ENCODE assay signal across 24 mouse cellular contexts in genomic region chr19:3271366-3271765, GRCm38 (mm10). TPM values are rescaled to one million over a fixed set of nuclear protein-coding genes. Genes with fewer than 3 reads are reported as not detected.
A peak's percentile ranks its signal among the peaks of the same experiment; 100 is the strongest.
DNase-seq lines count a peak whose midpoint lies in the region; ATAC-seq lines count a peak whose summit lies in the region.
"Had no signal": no experiment of that assay in that cellular context is flagged by ENCODE, and none has a peak within 500 bp of the region (broad histone marks: within the 10 kb centered on the region; RNA-seq: fewer than 3 reads in every experiment).

No protein-coding gene starts in this region.

- no peak overlapping the region for H3K9ac ChIP-seq in liver, embryonic 11.5 days (ENCODE audit: low read depth, low read length)
- H3K9ac ChIP-seq: hindbrain, embryonic 14.5 days had no signal

- intact Hi-C loops in heart, postnatal 36 days (cut with DNase I): no loop called here

- no peak overlapping the region for H3K4me3 ChIP-seq in liver, embryonic 11.5 days (ENCODE audit: low read depth, low read length)
- H3K4me3 ChIP-seq: forebrain, embryonic 10.5 days; heart, adult 2 months had no signal

- peaks cover 32% of the 10 kb centered on the region for H3K36me3 ChIP-seq in liver, embryonic 11.5 days (ENCODE audit: control insufficient read depth, insufficient read depth, low read length)

- H3K4me2 ChIP-seq in liver, embryonic 11.5 days: no peak overlapping the region
- H3K4me2 ChIP-seq: heart, embryonic 11.5 days; hindbrain, embryonic 14.5 days had no signal

- no peaks in the 10 kb centered on the region for H3K9me3 ChIP-seq in liver, embryonic 11.5 days (ENCODE audit: control insufficient read depth, low read length)
- H3K9me3 ChIP-seq: forebrain, embryonic 10.5 days; G1E had no signal

- no peak overlapping the region for H3K27ac ChIP-seq in liver, embryonic 11.5 days (ENCODE audit: low read depth, low read length)
- H3K27ac ChIP-seq: forebrain, embryonic 10.5 days; heart, adult 2 months; hindbrain, embryonic 14.5 days; hindbrain, postnatal 0 days had no signal

- H3K4me1 ChIP-seq in liver, embryonic 11.5 days (replicated peaks; ENCODE audit: control insufficient read depth, insufficient read depth, low read length): no peaks in the 10 kb centered on the region
- H3K4me1 ChIP-seq: forebrain, embryonic 10.5 days had no signal

- peak; percentile 84 for DNase-seq in heart, adult 11 months
- no peak for DNase-seq in heart, postnatal 36 days
- peak; percentile 25 for DNase-seq in liver, embryonic 11.5 days (ENCODE audit: low spot score)
- no peak for DNase-seq in liver
- DNase-seq in urinary bladder, adult 2 months (ENCODE audit: low spot score): peak; percentile 12
- DNase-seq in urinary bladder, postnatal 36 days (ENCODE audit: low spot score in 2 of 2): no peak
- DNase-seq: adrenal gland, postnatal 10 days; adrenal gland, postnatal 36 days; B cell, adult 2 months; cerebellum, adult 18-20 months; cerebellum, adult 9-10 months; cerebellum, postnatal 14 days; gastrocnemius, postnatal 25 days; heart, postnatal 4 days had no signal

- no peaks in the 10 kb centered on the region for H3K27me3 ChIP-seq in liver, embryonic 11.5 days (replicated peaks; ENCODE audit: control insufficient read depth, insufficient read depth, low read length)
- H3K27me3 ChIP-seq: CH12.LX, Patski had no signal

- ATAC-seq in liver, embryonic 11.5 days (replicated peaks; ENCODE audit: low FRiP score): no peak
- ATAC-seq: forebrain, embryonic 14.5 days; hindbrain, postnatal 0 days; inflammation-experienced regulatory T-cells, adult 6 months; Patski had no signal

- 85% methylated on average over 6 of the region's 6 CpGs for WGBS in liver, embryonic 11.5 days

RNA-seq across cellular contexts. Expression of gene Mrpl21, which starts 11.3 kb away (rescaled TPM):
- total RNA-seq in heart, postnatal 36 days (2021): 10 to 100 TPM; 94.4 to 98.8 TPM
- polyA plus RNA-seq in liver, embryonic 11.5 days (2014; fragmentation: Nextera tagmentation; extraction: Ambion mirVana): 154 and 156 TPM in 2 replicates
- 43.3 and 55.7 TPM in 2 replicates for polyA plus RNA-seq in urinary bladder, adult 2 months (2012; rRNA removed)

RNA-seq across cellular contexts. Expression of gene Ighmbp2, which starts 11.5 kb away (rescaled TPM):
- 1 to 10 TPM; 3.4 to 3.5 TPM for total RNA-seq in heart, postnatal 36 days (2021)
- polyA plus RNA-seq in liver, embryonic 11.5 days (2014; fragmentation: Nextera tagmentation; extraction: Ambion mirVana): 7.4 and 8.8 TPM in 2 replicates
- 5.8 and 7.0 TPM in 2 replicates for polyA plus RNA-seq in urinary bladder, adult 2 months (2012; rRNA removed)

RNA-seq across cellular contexts. Expression of gene Cpt1a, which starts 50.8 kb away (rescaled TPM):
- total RNA-seq in heart, postnatal 36 days (2021): 10 to 100 TPM; 69.2 to 94.6 TPM
- 15.0 and 15.8 TPM in 2 replicates for polyA plus RNA-seq in liver, embryonic 11.5 days (2014; fragmentation: Nextera tagmentation; extraction: Ambion mirVana)
- polyA plus RNA-seq in urinary bladder, adult 2 months (2012; rRNA removed): 61.6 and 67.1 TPM in 2 replicates

Comparison
In these comparisons a context has a peak if more than half of its experiments do, and no peak if none do; other contexts are left out.
1. DNase-seq: peak in heart, adult 11 months (single experiment), liver, embryonic 11.5 days (single experiment) and urinary bladder, adult 2 months (single experiment); none in heart, postnatal 36 days (0 of 2), liver (single experiment) and urinary bladder, postnatal 36 days (0 of 2).